Mouse (Mus musculus): ENCODE data around the gene Lmbrd1.

GRCm38 (mm10) chr1:24766466-24766865 lies 88.0 kb downstream of the Lmbrd1 start:
- TF ChIP-seq CTCF (IDR thresholded peaks at IDR 0.05; ENCODE audit: low read depth) (no peak), EP300 (IDR thresholded peaks at IDR 0.05; ENCODE audit: low read depth) (no peak)
